Mouse (Mus musculus): ENCODE measurements around the gene Enah. TPM values are rescaled to one million over a fixed set of nuclear protein-coding genes. Genes with fewer than 3 reads are reported as not detected.

Gene Enah
- polyA plus RNA-seq (2021), result 167 TPM

- no peak for DNase-seq (ENCODE audit: low read depth, low spot score)
- ChIA-PET CTCF (interaction anchor here (1.0 to 1.6 kb wide), 6 partner anchors 11 to 95 kb away, joined by 3 to 7 read pairs (median 4); no protein-coding TSS in a partner anchor), POLR2A (interaction anchor here (0.6 to 1.8 kb wide), 5 partner anchors 29 to 95 kb away, joined by 3 to 5 read pairs (median 3); no protein-coding TSS in a partner anchor)
- peak; percentile 69 for ATAC-seq
- in situ Hi-C loops (cut with MboI; ENCODE audit: low pct_unique_long_range_greater_than_20kb), result loop anchor here (5.0 kb wide), 2 partner anchors 72 to 97 kb away; no protein-coding TSS in a partner anchor
- no peaks in the 10 kb centered on the region for H3K27me3 ChIP-seq
- no peak for TF ChIP-seq CTCF (IDR thresholded peaks at IDR 0.05)
Measured at GRCm38 (mm10) chr1:182019926-182020801, at the start of gene Enah. TSS of gene Enah (minus strand) at chr1:182019990.

- no peak for TF ChIP-seq CTCF (IDR thresholded peaks at IDR 0.05)
- in situ Hi-C loops (cut with MboI; ENCODE audit: low pct_unique_long_range_greater_than_20kb), result no loop called here
- ChIA-PET CTCF (no interaction called here), POLR2A (interaction anchor here (1.1 kb wide), 1 partner anchor 27 kb away, joined by 3 read pairs; no protein-coding TSS in a partner anchor)
- DNase-seq (ENCODE audit: low read depth, low spot score), result no peak
- H3K27me3 ChIP-seq, result no peaks in the 10 kb centered on the region
- ATAC-seq, result no peak
Measured at GRCm38 (mm10) chr1:182068136-182068535, 48.3 kb upstream of the Enah start.

GRCm38 (mm10) chr1:182066527-182067465 lies 47.0 kb upstream of the Enah start:
- CTCF ChIA-PET, result interaction anchor here (1.4 kb wide), 1 partner anchor 17 kb away, joined by 3 read pairs; no protein-coding TSS in a partner anchor
- in situ Hi-C loops (cut with MboI; ENCODE audit: low pct_unique_long_range_greater_than_20kb), result no loop called here
- ATAC-seq (no peak), DNase-seq (ENCODE audit: low read depth, low spot score) (no peak)
- POLR2A ChIA-PET, result interaction anchor here (0.6 to 0.8 kb wide), 3 partner anchors 8 to 403 kb away, joined by 3 to 4 read pairs (median 4); no protein-coding TSS in a partner anchor
- TF ChIP-seq CTCF (IDR thresholded peaks at IDR 0.05), result no peak
- H3K27me3 ChIP-seq, result no peaks in the 10 kb centered on the region

- no peak for TF ChIP-seq CTCF (IDR thresholded peaks at IDR 0.05)
- in situ Hi-C loops (cut with MboI; ENCODE audit: low pct_unique_long_range_greater_than_20kb), result no loop called here
- POLR2A ChIA-PET, result no interaction called here
- H3K27me3 ChIP-seq, result no peaks in the 10 kb centered on the region
- ATAC-seq (no peak), DNase-seq (ENCODE audit: low read depth, low spot score) (no peak)
- CTCF ChIA-PET, result interaction anchor here (1.0 to 1.2 kb wide), 2 partner anchors 8 to 25 kb away, joined by 3 read pairs; no protein-coding TSS in a partner anchor
Measured at GRCm38 (mm10) chr1:182063716-182064115, 43.9 kb upstream of the Enah start.

- CTCF ChIA-PET, result interaction anchor here (1.7 kb wide), 1 partner anchor 16 kb away, joined by 3 read pairs; no protein-coding TSS in a partner anchor
- no peaks in the 10 kb centered on the region for H3K27me3 ChIP-seq
- no peak for TF ChIP-seq CTCF (IDR thresholded peaks at IDR 0.05)
- no peak for DNase-seq (ENCODE audit: low read depth, low spot score)
- no peak for ATAC-seq
- POLR2A ChIA-PET, result no interaction called here
- in situ Hi-C loops (cut with MboI; ENCODE audit: low pct_unique_long_range_greater_than_20kb), result no loop called here
Measured at GRCm38 (mm10) chr1:182062801-182063200, 43.0 kb upstream of the Enah start.

- H3K27me3 ChIP-seq, result no peaks in the 10 kb centered on the region
- DNase-seq (ENCODE audit: low read depth, low spot score) (no peak), ATAC-seq (no peak)
- POLR2A ChIA-PET, result no interaction called here
- in situ Hi-C loops (cut with MboI; ENCODE audit: low pct_unique_long_range_greater_than_20kb), result no loop called here
- CTCF ChIA-PET, result no interaction called here
- no peak for TF ChIP-seq CTCF (IDR thresholded peaks at IDR 0.05)
Measured at GRCm38 (mm10) chr1:182061203-182061602, 41.4 kb upstream of the Enah start.

GRCm38 (mm10) chr1:182059806-182060205 lies 40.0 kb upstream of the Enah start:
- POLR2A ChIA-PET, result no interaction called here
- H3K27me3 ChIP-seq, result no peaks in the 10 kb centered on the region
- no peak for DNase-seq (ENCODE audit: low read depth, low spot score)
- CTCF ChIA-PET, result no interaction called here
- ATAC-seq, result no peak
- in situ Hi-C loops (cut with MboI; ENCODE audit: low pct_unique_long_range_greater_than_20kb), result no loop called here
- TF ChIP-seq CTCF (IDR thresholded peaks at IDR 0.05), result no peak

- no peaks in the 10 kb centered on the region for H3K27me3 ChIP-seq
- ATAC-seq (peak; percentile 86), DNase-seq (ENCODE audit: low read depth, low spot score) (peak; percentile 47)
- ChIA-PET POLR2A (interaction anchor here (0.6 to 1.7 kb wide), 3 partner anchors 8 to 62 kb away, joined by 4 to 5 read pairs (median 4); no protein-coding TSS in a partner anchor), CTCF (interaction anchor here (0.8 to 1.7 kb wide), 4 partner anchors 15 to 169 kb away, joined by 3 to 6 read pairs (median 4); no protein-coding TSS in a partner anchor)
- TF ChIP-seq CTCF (IDR thresholded peaks at IDR 0.05), result no peak
- in situ Hi-C loops (cut with MboI; ENCODE audit: low pct_unique_long_range_greater_than_20kb), result no loop called here
Measured at GRCm38 (mm10) chr1:182057998-182058397, 38.2 kb upstream of the Enah start.

GRCm38 (mm10) chr1:182055122-182055521 lies 35.3 kb upstream of the Enah start:
- in situ Hi-C loops (cut with MboI; ENCODE audit: low pct_unique_long_range_greater_than_20kb), result no loop called here
- no peak for TF ChIP-seq CTCF (IDR thresholded peaks at IDR 0.05)
- ChIA-PET CTCF (interaction anchor here (0.8 to 1.6 kb wide), 5 partner anchors 9 to 70 kb away, joined by 3 read pairs; partner anchors contain the start of gene Srp9), POLR2A (interaction anchor here (0.5 kb wide), 1 partner anchor 91 kb away, joined by 4 read pairs; no protein-coding TSS in a partner anchor)
- no peak for ATAC-seq
- DNase-seq (ENCODE audit: low read depth, low spot score), result no peak
- no peaks in the 10 kb centered on the region for H3K27me3 ChIP-seq

GRCm38 (mm10) chr1:182054651-182055050 lies 34.9 kb upstream of the Enah start:
- no peak for TF ChIP-seq CTCF (IDR thresholded peaks at IDR 0.05)
- no peaks in the 10 kb centered on the region for H3K27me3 ChIP-seq
- POLR2A ChIA-PET, result interaction anchor here (0.6 kb wide), 1 partner anchor 48 kb away, joined by 7 read pairs; no protein-coding TSS in a partner anchor
- no peak for DNase-seq (ENCODE audit: low read depth, low spot score)
- no peak for ATAC-seq
- CTCF ChIA-PET, result interaction anchor here (0.9 to 1.6 kb wide), 4 partner anchors 10 to 54 kb away, joined by 3 read pairs; no protein-coding TSS in a partner anchor
- in situ Hi-C loops (cut with MboI; ENCODE audit: low pct_unique_long_range_greater_than_20kb), result no loop called here

Data from Patski (cell line).